Mouse (Mus musculus) ES-Bruce4 (cell line): Measurements from ENCODE around the gene Tecpr2. TPM values are rescaled to one million over a fixed set of nuclear protein-coding genes. Genes with fewer than 3 reads are reported as not detected.

ENCODE experiments used
- H3K27ac ChIP-seq: 2 replicates; pipeline ENCODE4 v1.5.1; 2012; ENCODE audit warnings: low read length, inconsistent platforms; ENCODE audit not compliant: insufficient read depth
- H3K27me3 ChIP-seq: 2 replicates; pipeline ENCODE4 v1.6.1; 2012; ENCODE audit warnings: mild to moderate bottlenecking, low read length, inconsistent platforms; ENCODE audit not compliant: control insufficient read depth, poor library complexity, insufficient read depth, severe bottlenecking
- H3K36me3 ChIP-seq: 2 replicates; pipeline ENCODE4 v1.6.1; 2012; ENCODE audit warnings: inconsistent platforms, mild to moderate bottlenecking, low read length, moderate library complexity; ENCODE audit not compliant: control insufficient read depth, poor library complexity, insufficient read depth, severe bottlenecking
- H3K4me1 ChIP-seq: one replicate; pipeline ENCODE4 v1.8.1; 2011; ENCODE audit warnings: low read length; ENCODE audit not compliant: control insufficient read depth, insufficient read depth
- H3K4me3 ChIP-seq: 2 replicates; pipeline ENCODE4 v1.5.1; 2011; ENCODE audit warnings: low read depth, mild to moderate bottlenecking, low read length
- H3K9ac ChIP-seq: 2 replicates; pipeline ENCODE4 v1.6.1; 2012; ENCODE audit warnings: low read depth, mild to moderate bottlenecking, inconsistent platforms; ENCODE audit not compliant: poor library complexity, severe bottlenecking
- H3K9me3 ChIP-seq: replicated peaks from 2 replicates; pipeline ENCODE4 v1.6.1; 2012; ENCODE audit warnings: mild to moderate bottlenecking, low read length, inconsistent platforms; ENCODE audit not compliant: control insufficient read depth, poor library complexity, insufficient read depth, severe bottlenecking
- CTCF ChIP-seq: IDR thresholded peaks from one replicate; pipeline ENCODE4 v1.8.1; 2011; ENCODE audit warnings: low read depth, low read length
- EP300 ChIP-seq: IDR thresholded peaks from 2 replicates; pipeline ENCODE4 v1.6.1; 2011; ENCODE audit warnings: low read depth, low read length; ENCODE audit not compliant: insufficient read depth
- POLR2A ChIP-seq: IDR thresholded peaks from one replicate; pipeline ENCODE4 v1.8.1; 2011; ENCODE audit warnings: low read length; ENCODE audit not compliant: insufficient read depth
- polyA plus RNA-seq: library from polyadenylated mRNA; stranded (reverse); fragments of >200 nt; gene quantifications from 2 replicates; pipeline ENCODE4 v1.2.4, GENCODE M21; 2011; ENCODE audit warnings: low read depth; ENCODE audit not compliant: missing spikeins, insufficient read depth, insufficient read length

The Tecpr2 gene
- polyA plus RNA-seq, 1 experiment, result 7.3 TPM

- peaks cover 5% of the 10 kb centered on the region; the same call in 1 of the 2 replicates for H3K36me3 ChIP-seq
- peak within 1 kb of the TSS; percentile 74 for H3K27ac ChIP-seq
- H3K4me3 ChIP-seq, result peak within 1 kb of the TSS; percentile 86
- TF ChIP-seq CTCF, result no peak
- no peak for TF ChIP-seq POLR2A
- TF ChIP-seq EP300, result 0 out of 2 replicates have a peak, but pooled peaks have one; percentile 52
- no peaks in the 10 kb centered on the region for H3K9me3 ChIP-seq
- no peaks in the 10 kb centered on the region for H3K4me1 ChIP-seq
- no peaks in the 10 kb centered on the region for H3K27me3 ChIP-seq
- peak within 1 kb of the TSS; percentile 85 for H3K9ac ChIP-seq
These were observed 89.7 kb downstream of the Tecpr2 start, which contains the start of gene Ankrd9 for GRCm38 (mm10) chr12:110978607-110979406. Gene Ankrd9, minus strand, starts transcription at chr12:110979040.

- no peaks in the 10 kb centered on the region for H3K27me3 ChIP-seq
- no peak for TF ChIP-seq EP300
- no peak for TF ChIP-seq CTCF
- no peak for TF ChIP-seq POLR2A
- H3K36me3 ChIP-seq, result peaks cover 5% of the 10 kb centered on the region; the same call in 1 of the 2 replicates
- no peak overlapping the region for H3K9ac ChIP-seq
- H3K4me1 ChIP-seq, result no peaks in the 10 kb centered on the region
- H3K4me3 ChIP-seq, result no peak overlapping the region
- H3K27ac ChIP-seq, result no peak overlapping the region
- H3K9me3 ChIP-seq, result no peaks in the 10 kb centered on the region
These were observed 90.7 kb downstream of the Tecpr2 start for GRCm38 (mm10) chr12:110979808-110980207.

- H3K9me3 ChIP-seq, result no peaks in the 10 kb centered on the region
These were observed 92.7 kb downstream of the Tecpr2 start for GRCm38 (mm10) chr12:110981736-110982135.

GRCm38 (mm10) chr12:110983083-110983482 lies 94.0 kb downstream of the Tecpr2 start:
- no peaks in the 10 kb centered on the region for H3K36me3 ChIP-seq
- no peak for TF ChIP-seq EP300
- TF ChIP-seq POLR2A, result no peak
- no peak for TF ChIP-seq CTCF
- H3K4me3 ChIP-seq, result no peak overlapping the region
- no peak overlapping the region for H3K27ac ChIP-seq
- no peaks in the 10 kb centered on the region for H3K27me3 ChIP-seq
- H3K9me3 ChIP-seq, result no peaks in the 10 kb centered on the region
- no peaks in the 10 kb centered on the region for H3K4me1 ChIP-seq
- no peak overlapping the region for H3K9ac ChIP-seq

More at GRCm38 (mm10) chr12:110981736-110982135, 92.7 kb downstream of the Tecpr2 start:
- Histone ChIP-seq H3K36me3 (no peaks in the 10 kb centered on the region), H3K27ac (no peak overlapping the region), H3K4me3 (no peak overlapping the region), H3K9ac (no peak overlapping the region), H3K4me1 (no peaks in the 10 kb centered on the region), H3K27me3 (no peaks in the 10 kb centered on the region)
- TF ChIP-seq EP300 (no peak), CTCF (no peak), POLR2A (no peak)

- no peaks in the 10 kb centered on the region for H3K4me1 ChIP-seq
- H3K36me3 ChIP-seq, result no peaks in the 10 kb centered on the region
- no peak overlapping the region for H3K4me3 ChIP-seq
- H3K9me3 ChIP-seq, result no peaks in the 10 kb centered on the region
- no peak overlapping the region for H3K9ac ChIP-seq
- no peaks in the 10 kb centered on the region for H3K27me3 ChIP-seq
- TF ChIP-seq POLR2A (no peak), EP300 (no peak), CTCF (no peak)
- H3K27ac ChIP-seq, result no peak overlapping the region
These were observed 94.7 kb downstream of the Tecpr2 start for GRCm38 (mm10) chr12:110983714-110984113.

GRCm38 (mm10) chr12:110984598-110984997 lies 95.5 kb downstream of the Tecpr2 start:
- Histone ChIP-seq H3K36me3 (no peaks in the 10 kb centered on the region), H3K9ac (no peak overlapping the region), H3K4me3 (no peak overlapping the region), H3K27ac (no peak overlapping the region), H3K4me1 (no peaks in the 10 kb centered on the region), H3K9me3 (no peaks in the 10 kb centered on the region), H3K27me3 (no peaks in the 10 kb centered on the region)
- TF ChIP-seq EP300 (no peak), POLR2A (no peak), CTCF (no peak)
